Mouse (Mus musculus) hematopoietic stem cell, adult 5-6 weeks (primary cell): ENCODE results near the gene Cutal. TPM values are rescaled to one million over a fixed set of nuclear protein-coding genes. Genes with fewer than 3 reads are reported as not detected.
A peak's percentile ranks its signal among the peaks of the same experiment; 100 is the strongest.

Source experiments
- ATAC-seq, 2 experiments: fragments of 125-278 bp in 1 of 2; replicated peaks in 1 of 2; 2 replicates each; pipeline ENCODE4 v1.8.0; 2016 to 2017; ENCODE audit warnings: inconsistent platforms in 2 of 2, mild to moderate bottlenecking in 2 of 2, moderate number of reproducible peaks in 2 of 2, low read depth in 1 of 2, moderate TSS enrichment in 1 of 2; ENCODE audit not compliant: low FRiP score in 2 of 2, poor library complexity in 2 of 2, severe bottlenecking in 2 of 2, insufficient read depth in 1 of 2, low TSS enrichment in 1 of 2
- total RNA-seq: library from RNA; stranded (forward); fragments of 172-1452, 232-1000 nt; gene quantifications from 2 replicates; pipeline ENCODE4 v1.2.3, GENCODE M21; 2017

Gene Cutal
- total RNA-seq, 1 experiment from 2014 or later: not detected

- ATAC-seq: peak; percentile 90 to 95
Measured at GRCm38 (mm10) chr2:34870520-34871474, 3.4 kb upstream of the Cutal start.

DNA sequence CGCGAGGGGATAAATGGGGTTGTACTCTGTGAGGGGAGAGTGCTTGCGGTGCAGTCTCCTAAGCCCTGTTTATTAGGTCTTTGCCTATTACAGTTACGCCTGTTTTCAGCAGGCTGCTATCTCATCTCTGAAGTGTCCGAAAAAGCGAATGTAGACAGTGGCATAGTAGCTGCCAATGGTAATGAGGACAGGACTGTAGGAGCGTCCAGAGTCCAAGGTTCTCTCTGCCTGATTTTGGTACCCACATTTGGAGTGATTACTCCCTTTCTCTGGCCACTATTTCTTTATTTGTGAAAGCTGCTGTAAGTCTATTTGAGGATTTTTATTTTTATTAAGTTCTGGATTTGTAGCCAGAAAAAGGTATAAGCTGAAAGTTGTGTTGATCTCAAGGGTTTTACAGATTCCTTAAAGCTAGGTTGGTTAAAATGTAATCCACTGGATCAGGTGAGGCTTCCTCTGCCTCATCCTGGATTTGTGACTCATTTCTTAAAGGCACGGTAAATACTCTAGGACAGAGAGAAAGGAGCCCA, 685 bp downstream of the Cutal start, which contains the start of gene Psmd5:
Psmd5 (minus strand) TSS at position 153 of the 530 bp plus-strand sequence.
- no peak for ATAC-seq

- no peak for ATAC-seq
Measured at GRCm38 (mm10) chr2:34880054-34880453, 5.9 kb downstream of the Cutal start.

GRCm38 (mm10) chr2:34882757-34883156, 8.6 kb downstream of the Cutal start:
- no peak for ATAC-seq

DNA sequence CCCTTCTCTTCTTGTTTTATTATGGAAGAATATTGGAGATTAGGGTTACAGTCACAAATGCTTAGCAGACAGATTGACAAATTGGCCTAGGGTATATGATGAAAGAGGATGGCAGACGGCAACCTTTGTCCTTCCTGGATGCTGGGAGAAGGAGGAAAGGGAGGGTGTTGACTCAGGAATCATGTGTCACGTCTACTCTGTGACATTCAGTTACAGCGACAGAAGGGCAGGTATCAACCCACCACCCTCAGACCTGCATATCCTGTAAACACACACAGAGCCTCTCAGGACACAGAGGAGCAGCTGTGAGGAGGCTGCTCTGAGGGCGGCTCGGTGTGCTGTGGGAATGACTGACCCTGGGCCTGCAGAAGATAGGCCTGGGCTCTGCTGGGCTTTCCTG, 9.0 kb downstream of the Cutal start:
- ATAC-seq: no peak

DNA sequence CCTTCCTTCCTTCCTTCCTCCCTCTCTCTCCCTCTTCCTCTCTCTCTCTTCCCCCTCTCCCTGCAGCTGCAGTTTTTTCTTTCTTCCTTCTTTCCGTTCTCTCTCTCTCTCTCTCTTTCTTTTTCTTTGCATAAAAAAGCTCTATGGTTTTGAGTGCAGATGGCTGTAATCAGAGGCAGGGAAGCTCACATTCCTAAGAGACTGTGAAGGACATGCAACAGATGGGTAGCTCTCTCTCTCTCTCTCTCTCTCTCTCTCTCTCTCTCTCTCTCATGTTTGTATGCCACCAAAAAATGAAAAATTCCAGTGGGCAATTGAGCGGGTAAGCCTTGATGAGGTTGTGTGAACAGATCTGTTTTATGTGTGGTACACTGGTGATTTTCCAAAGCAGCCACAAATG, 10.0 kb downstream of the Cutal start:
- ATAC-seq: no peak

DNA sequence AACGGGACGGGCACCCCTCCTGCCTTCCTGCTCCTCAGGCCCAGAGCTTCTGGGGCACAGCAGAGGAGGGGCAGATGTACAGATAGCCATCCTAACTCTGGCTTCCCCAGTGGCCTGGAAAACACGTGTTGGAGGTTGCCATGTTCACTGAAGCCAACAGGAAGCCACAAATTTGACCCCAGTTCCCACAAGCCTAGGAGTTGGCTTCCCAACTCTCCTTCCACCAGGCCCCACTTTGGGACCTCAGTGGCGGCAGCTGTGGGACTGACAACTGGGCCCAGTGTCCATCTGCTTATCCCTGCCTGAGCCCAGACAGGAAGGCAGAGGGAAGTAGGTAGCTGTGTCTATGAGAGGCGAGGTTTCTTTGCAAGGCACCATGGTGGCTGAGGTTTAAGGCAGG, 19.8 kb downstream of the Cutal start:
- peak; percentile 7 to 27; a peak in 2 of 4 replicates for ATAC-seq

DNA sequence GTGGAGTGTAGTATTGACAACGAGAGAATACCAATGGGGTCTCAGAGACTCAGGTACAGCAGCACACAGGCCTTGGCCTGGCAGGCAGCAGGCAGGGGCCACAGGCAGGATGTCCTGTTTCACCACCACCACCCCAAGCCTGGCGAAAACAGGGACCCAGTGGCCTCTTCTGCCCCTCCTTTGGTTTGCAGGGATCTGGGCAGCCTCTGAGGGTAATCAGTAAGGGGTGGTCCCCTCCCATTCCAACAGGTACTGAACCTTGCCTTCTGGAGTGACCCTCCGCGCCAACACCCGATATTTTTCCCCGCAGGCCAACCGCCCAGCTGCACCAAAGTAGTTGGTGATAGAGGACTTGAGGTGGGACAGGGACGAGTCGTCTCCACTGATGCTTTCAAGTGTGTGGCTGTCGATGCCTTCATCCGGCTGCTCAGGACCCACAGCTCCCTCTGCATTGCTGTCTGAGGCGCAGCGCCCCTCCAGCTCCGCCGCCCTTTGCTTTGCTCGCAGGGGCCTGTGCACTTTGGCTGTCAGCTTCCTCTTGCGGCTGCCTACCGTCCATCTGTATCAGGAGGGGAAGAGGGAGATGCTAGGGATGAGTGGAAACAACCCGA, 21.4 kb downstream of the Cutal start:
- ATAC-seq: no peak

DNA sequence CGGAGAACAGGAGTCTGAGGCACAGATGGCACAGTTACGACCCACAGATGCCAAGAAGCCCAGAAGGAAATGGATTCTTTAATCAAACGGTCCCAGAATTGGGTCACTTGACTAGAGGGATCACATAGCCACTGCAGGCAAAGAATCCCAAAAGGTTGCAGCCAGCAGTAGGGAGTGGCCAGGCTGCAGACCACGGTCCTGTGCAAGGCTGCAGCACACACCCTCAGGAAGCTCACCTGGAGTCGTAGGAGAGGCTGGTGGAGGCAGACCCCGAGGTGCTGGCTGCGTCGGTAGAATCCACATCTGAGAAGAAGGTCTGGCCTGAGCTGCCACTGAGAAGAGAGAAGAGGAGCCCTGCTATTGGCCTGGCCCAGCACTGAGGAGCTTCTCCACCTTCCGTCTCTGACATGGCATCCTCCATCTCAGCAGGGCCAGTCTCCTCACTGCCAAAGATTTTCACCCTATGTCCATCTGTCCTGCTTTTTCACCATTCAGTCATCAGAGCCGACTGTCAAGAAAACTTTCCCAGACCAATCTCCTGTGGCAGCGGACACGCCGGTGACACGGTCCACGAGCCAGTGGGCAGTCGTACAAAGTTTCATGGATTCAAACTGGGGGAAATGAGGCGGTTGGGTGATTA, 22.7 kb downstream of the Cutal start:
- no peak for ATAC-seq

DNA sequence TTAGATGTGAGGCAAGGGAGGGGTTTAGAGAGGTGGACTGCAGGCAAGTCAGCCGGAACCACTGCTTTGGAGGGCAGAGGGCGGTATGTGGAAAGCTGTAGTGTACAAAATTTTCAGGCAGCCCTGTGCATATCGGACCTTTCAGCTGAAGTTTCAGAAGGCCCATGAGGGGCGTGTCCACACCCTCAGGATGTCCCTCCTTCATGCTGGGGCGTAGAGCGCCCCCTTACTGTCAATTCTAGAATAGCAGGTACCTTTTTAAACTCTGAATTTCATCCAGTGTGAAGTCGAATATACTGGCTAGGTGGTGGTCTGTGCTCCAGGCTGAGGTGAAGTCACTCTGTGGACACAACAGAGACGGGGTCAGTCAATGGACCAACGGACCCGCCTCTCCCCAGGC, 23.6 kb downstream of the Cutal start:
- ATAC-seq: 0 out of 4 replicates have a peak, but pooled peaks of 1 of the 2 experiments have one; percentile 30

- ATAC-seq: no peak
Measured at GRCm38 (mm10) chr2:34899682-34900081, 25.5 kb downstream of the Cutal start.

GRCm38 (mm10) chr2:34900412-34900811, 26.2 kb downstream of the Cutal start:
- no peak for ATAC-seq

GRCm38 (mm10) chr2:34901726-34902125, 27.5 kb downstream of the Cutal start:
- ATAC-seq: no peak

DNA sequence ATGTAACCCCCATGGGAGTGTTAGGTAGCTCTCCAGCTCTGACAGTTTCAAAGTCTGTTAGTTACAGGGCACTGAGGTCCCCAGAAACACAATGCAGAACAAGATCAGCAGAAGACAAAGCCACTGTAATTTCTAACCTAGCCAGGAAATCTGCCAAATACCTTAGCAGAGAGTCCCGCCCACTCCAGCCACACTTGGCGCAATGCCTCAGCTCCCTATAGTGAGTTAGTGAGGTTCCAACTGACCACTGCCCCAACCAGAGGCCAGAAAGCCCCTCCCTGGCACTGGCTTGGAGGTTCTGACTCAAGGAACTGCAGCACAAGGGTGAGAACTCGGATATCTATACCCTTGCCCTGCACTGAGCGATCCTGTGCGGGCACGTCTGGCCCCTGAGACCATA, 28.5 kb downstream of the Cutal start:
- ATAC-seq: no peak

GRCm38 (mm10) chr2:34903191-34903590, 29.0 kb downstream of the Cutal start:
- ATAC-seq: no peak

GRCm38 (mm10) chr2:34903652-34904405, 29.6 kb downstream of the Cutal start:
- ATAC-seq: no peak

GRCm38 (mm10) chr2:34904849-34905542, 30.8 kb downstream of the Cutal start:
- peak; percentile 90 to 92 for ATAC-seq
